In the genomic region with DNA sequence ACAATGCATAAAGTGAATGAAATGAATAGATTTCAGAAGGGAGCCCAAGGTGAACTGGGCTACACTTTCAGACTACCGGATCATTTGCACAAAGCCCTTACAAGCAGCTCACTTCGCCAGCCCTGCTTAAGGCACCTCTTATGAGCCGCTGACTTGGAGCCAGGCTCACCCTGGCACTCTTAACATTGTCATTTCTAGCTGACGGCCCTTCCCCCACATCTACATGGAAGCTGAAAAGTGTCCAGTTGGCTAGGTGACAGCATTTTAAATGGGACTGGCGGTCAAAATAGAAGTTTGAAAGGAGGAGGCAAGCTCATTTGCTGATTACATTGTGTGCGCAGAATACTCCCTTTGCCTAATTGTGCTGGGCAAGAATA, we compare ENCODE assay signal across 8 mouse cellular contexts.
A peak's percentile ranks its signal among the peaks of the same experiment; 100 is the strongest.
DNase-seq lines count a peak whose midpoint lies in the region; ATAC-seq lines count a peak whose summit lies in the region.

No protein-coding gene starts in this region.

- peak; percentile 58 for ATAC-seq in frontal cortex, adult (ENCODE audit: low TSS enrichment)
- peak; percentile 66 for ATAC-seq in lung, embryonic 15.5 days (ENCODE audit: borderline replicate concordance, extremely low read depth, low FRiP score, low TSS enrichment)
- no peak; the same call in 1 of the 2 replicates for ATAC-seq in stomach, embryonic 14.5 days (ENCODE audit: insufficient number of reproducible peaks, insufficient read depth, low FRiP score, low read depth)

- peak overlapping the region; percentile 38 for H3K4me3 ChIP-seq in lung, embryonic 15.5 days
- peak overlapping the region; percentile 41; the same call in 1 of the 2 replicates for H3K4me3 ChIP-seq in stomach, embryonic 14.5 days (ENCODE audit: low read depth, low read length)

- peaks cover 20% of the 10 kb centered on the region for H3K4me1 ChIP-seq in lung, embryonic 15.5 days
- peaks cover 12% of the 10 kb centered on the region; the same call in 1 of the 2 replicates for H3K4me1 ChIP-seq in stomach, embryonic 14.5 days (ENCODE audit: control insufficient read depth, insufficient read depth, low read length)

- H3K27ac ChIP-seq in lung, embryonic 15.5 days: 0 out of 2 replicates have a peak overlapping the region, but pooled peaks have one; percentile 13
- H3K27ac ChIP-seq in stomach, embryonic 14.5 days (ENCODE audit: low read length): no peak overlapping the region

- DNase-seq in frontal cortex, postnatal 10 days (ENCODE audit: low spot score in 2 of 2): no peak
- peak; percentile 45 for DNase-seq in cerebellum, adult 9-11 months
- peak; percentile 62 to 76 for DNase-seq in heart, adult 9 months (ENCODE audit: low spot score in 2 of 2)
- DNase-seq in kidney, adult 9 months: peak; percentile 84
- DNase-seq in left cerebral cortex, adult 18-20 months (ENCODE audit: low spot score in 2 of 2): no peak

- no peaks in the 10 kb centered on the region for H3K36me3 ChIP-seq in lung, embryonic 15.5 days
- no peaks in the 10 kb centered on the region for H3K36me3 ChIP-seq in stomach, embryonic 14.5 days (ENCODE audit: control insufficient read depth, insufficient read depth, low read length)

- H3K27me3 ChIP-seq in lung, embryonic 15.5 days: no peaks in the 10 kb centered on the region
- H3K27me3 ChIP-seq in stomach, embryonic 14.5 days (ENCODE audit: control insufficient read depth, insufficient read depth, low read length): no peaks in the 10 kb centered on the region

- peak overlapping the region; percentile 75 for H3K4me2 ChIP-seq in lung, embryonic 15.5 days
- H3K4me2 ChIP-seq in stomach, embryonic 14.5 days (replicated peaks; ENCODE audit: low read depth, low read length): peak overlapping the region; percentile 88

- no peak overlapping the region for H3K9ac ChIP-seq in lung, embryonic 15.5 days
- H3K9ac ChIP-seq in stomach, embryonic 14.5 days (replicated peaks; ENCODE audit: low read depth, low read length): no peak overlapping the region

- 19% methylated on average over 6 of the region's 6 CpGs for WGBS in lung, embryonic 15.5 days
- 35% methylated on average over 6 of the region's 6 CpGs for WGBS in stomach, embryonic 14.5 days

- no peaks in the 10 kb centered on the region for H3K9me3 ChIP-seq in lung, embryonic 15.5 days
- no peaks in the 10 kb centered on the region for H3K9me3 ChIP-seq in stomach, embryonic 14.5 days (ENCODE audit: control insufficient read depth, low read depth, low read length)

Comparison
In these comparisons a context has a peak if more than half of its experiments do, and no peak if none do; other contexts are left out.
1. DNase-seq: peak in cerebellum, adult 9-11 months (single experiment), heart, adult 9 months (2 of 2) and kidney, adult 9 months (single experiment); none in frontal cortex, postnatal 10 days (0 of 2) and left cerebral cortex, adult 18-20 months (0 of 2).